Mouse (Mus musculus) CH12.LX (cell line): ENCODE results near the gene Atp5j2. TPM values are rescaled to one million over a fixed set of nuclear protein-coding genes. Genes with fewer than 3 reads are reported as not detected.

Source experiments
- DNase-seq: peaks from one replicate; pipeline ENCODE4 v3.0.0-alpha.2; 2013; ENCODE audit errors: extremely low read depth
- H3K27ac ChIP-seq: 2 replicates; pipeline ENCODE4 v1.5.1; 2012; ENCODE audit warnings: low read depth, mild to moderate bottlenecking, control low read depth, moderate library complexity; ENCODE audit not compliant: insufficient read depth
- H3K27me3 ChIP-seq: replicated peaks from 2 replicates; pipeline ENCODE3; 2012; ENCODE audit warnings: inconsistent platforms
- H3K36me3 ChIP-seq, 2 experiments: replicated peaks in 1 of 2; 2 replicates each; pipeline versions ENCODE3 to v1.6.1; 2012; ENCODE audit warnings: inconsistent platforms in 1 of 2, low read length in 1 of 2, mild to moderate bottlenecking in 1 of 2, mixed read lengths in 1 of 2, moderate library complexity in 1 of 2; ENCODE audit not compliant: control insufficient read depth in 1 of 2, insufficient read depth in 1 of 2
- H3K4me1 ChIP-seq, 2 experiments: 2 replicates each; pipeline ENCODE4 v1.6.1; 2012; ENCODE audit warnings: inconsistent platforms in 1 of 2, moderate library complexity in 1 of 2; ENCODE audit not compliant: insufficient read depth in 2 of 2, control insufficient read depth in 1 of 2
- H3K4me2 ChIP-seq: 2 replicates; pipeline ENCODE4 v1.6.1; 2012; ENCODE audit warnings: low read depth, mild to moderate bottlenecking, control low read depth; ENCODE audit not compliant: poor library complexity, insufficient read depth, severe bottlenecking
- H3K4me3 ChIP-seq, 3 experiments: fragments of 150-350 bp in 1 of 3; sonication (generic) in 1 of 3; replicated peaks in 1 of 3; 2 replicates each; pipeline versions ENCODE3 to v1.5.1; 2011 to 2012; ENCODE audit warnings: low read depth in 2 of 3, low read length in 2 of 3, mild to moderate bottlenecking in 2 of 3, moderate library complexity in 2 of 3, control low read depth in 1 of 3, improper control_type of control experiment in 1 of 3, inconsistent platforms in 1 of 3, mixed read lengths in 1 of 3; ENCODE audit not compliant: poor library complexity in 1 of 3
- H3K79me2 ChIP-seq: replicated peaks from 2 replicates; pipeline ENCODE4 v1.6.1; 2012; ENCODE audit warnings: mild to moderate bottlenecking, moderate library complexity; ENCODE audit not compliant: control insufficient read depth, poor library complexity, insufficient read depth, severe bottlenecking; ENCODE audit errors: extremely low read depth
- H3K9ac ChIP-seq: 2 replicates; pipeline ENCODE4 v1.6.1; 2012; ENCODE audit warnings: low read depth, mild to moderate bottlenecking, control low read depth, moderate library complexity; ENCODE audit not compliant: insufficient read depth
- H3K9me3 ChIP-seq: replicated peaks from 2 replicates; pipeline ENCODE3; 2012; ENCODE audit warnings: low read length, inconsistent platforms, mixed read lengths
- BHLHE40 ChIP-seq: IDR thresholded peaks from 2 replicates; pipeline ENCODE4 v1.6.1; 2011; ENCODE audit warnings: mild to moderate bottlenecking, low read depth, low read length, improper control_type of control experiment
- CHD1 ChIP-seq: IDR thresholded peaks from 2 replicates; pipeline ENCODE4 v1.6.1; 2012; ENCODE audit warnings: low read depth, low read length, improper control_type of control experiment, inconsistent platforms
- CHD2 ChIP-seq: IDR thresholded peaks from 2 replicates; pipeline ENCODE4 v1.6.1; 2011; ENCODE audit warnings: low read length, improper control_type of control experiment
- CTCF ChIP-seq, 2 experiments: IDR thresholded peaks in 1 of 2; conservative IDR thresholded peaks in 1 of 2; 2 replicates each; pipeline ENCODE4 v1.5.1; 2011 to 2012; ENCODE audit warnings: low read depth in 2 of 2, low read length in 2 of 2, improper control_type of control experiment in 1 of 2, inconsistent platforms in 1 of 2, mild to moderate bottlenecking in 1 of 2, moderate library complexity in 1 of 2
- ELF1 ChIP-seq: IDR thresholded peaks from 2 replicates; pipeline ENCODE4 v1.6.1; 2014; ENCODE audit warnings: low read depth, mild to moderate bottlenecking, inconsistent platforms, low read length, improper control_type of control experiment
- EP300 ChIP-seq: IDR thresholded peaks from 2 replicates; pipeline ENCODE4 v1.6.1; 2011; ENCODE audit warnings: low read length, improper control_type of control experiment
- HCFC1 ChIP-seq: IDR thresholded peaks from 2 replicates; pipeline ENCODE4 v1.6.1; 2012; ENCODE audit warnings: low read depth, mild to moderate bottlenecking, inconsistent platforms, low read length, improper control_type of control experiment
- IRF4 ChIP-seq: IDR thresholded peaks from 2 replicates; pipeline ENCODE4 v1.6.1; 2014; ENCODE audit warnings: low read depth, mild to moderate bottlenecking, inconsistent platforms, low read length, improper control_type of control experiment
- JUN ChIP-seq: IDR thresholded peaks from 2 replicates; pipeline ENCODE4 v1.6.1; 2011; ENCODE audit warnings: low read depth, mild to moderate bottlenecking, low read length, improper control_type of control experiment, moderate library complexity; ENCODE audit not compliant: insufficient read depth
- KAT2A ChIP-seq: IDR thresholded peaks from 2 replicates; pipeline ENCODE4 v1.6.1; 2012; ENCODE audit warnings: low read length, improper control_type of control experiment, inconsistent platforms; ENCODE audit not compliant: insufficient replicate concordance
- MAFK ChIP-seq: IDR thresholded peaks from 2 replicates; pipeline ENCODE4 v1.6.1; 2011; ENCODE audit warnings: low read length, improper control_type of control experiment; ENCODE audit not compliant: insufficient replicate concordance
- MAX ChIP-seq: IDR thresholded peaks from 2 replicates; pipeline ENCODE4 v1.6.1; 2011; ENCODE audit warnings: low read length, improper control_type of control experiment
- MAZ ChIP-seq: IDR thresholded peaks from 2 replicates; pipeline ENCODE4 v1.6.1; 2012; ENCODE audit warnings: low read depth, mild to moderate bottlenecking, inconsistent platforms, low read length, improper control_type of control experiment, moderate library complexity
- MEF2A ChIP-seq: IDR thresholded peaks from 2 replicates; pipeline ENCODE4 v1.6.1; 2014; ENCODE audit warnings: low read depth, mild to moderate bottlenecking, inconsistent platforms, low read length, improper control_type of control experiment, borderline replicate concordance
- MXI1 ChIP-seq: IDR thresholded peaks from 2 replicates; pipeline ENCODE4 v1.6.1; 2011; ENCODE audit warnings: mild to moderate bottlenecking, low read depth, low read length, improper control_type of control experiment
- MYC ChIP-seq: IDR thresholded peaks from 2 replicates; pipeline ENCODE4 v1.6.1; 2011; ENCODE audit warnings: low read depth, mild to moderate bottlenecking, improper control_type of control experiment, low read length
- NELFE ChIP-seq: IDR thresholded peaks from 2 replicates; pipeline ENCODE4 v1.6.1; 2011; ENCODE audit warnings: low read depth, low read length, improper control_type of control experiment
- NRF1 ChIP-seq: IDR thresholded peaks from 2 replicates; pipeline ENCODE4 v1.6.1; 2014; ENCODE audit warnings: low read depth, mild to moderate bottlenecking, inconsistent platforms, low read length, improper control_type of control experiment, moderate library complexity
- PAX5 ChIP-seq: IDR thresholded peaks from 2 replicates; pipeline ENCODE4 v1.6.1; 2012; ENCODE audit warnings: low read length, inconsistent platforms, mixed read lengths
- POLR2A ChIP-seq: IDR thresholded peaks from 2 replicates; pipeline ENCODE4 v1.6.1; 2011; ENCODE audit warnings: low read depth, mild to moderate bottlenecking, improper control_type of control experiment, low read length
- RAD21 ChIP-seq: IDR thresholded peaks from 2 replicates; pipeline ENCODE4 v1.6.1; 2011; ENCODE audit warnings: low read depth, mild to moderate bottlenecking, low read length, improper control_type of control experiment, moderate library complexity
- RCOR1 ChIP-seq: conservative IDR thresholded peaks from 2 replicates; pipeline ENCODE4 v1.6.1; 2012; ENCODE audit warnings: low read depth, mild to moderate bottlenecking, inconsistent platforms, low read length, improper control_type of control experiment
- SMC3 ChIP-seq: IDR thresholded peaks from 2 replicates; pipeline ENCODE4 v1.6.1; 2011; ENCODE audit warnings: low read depth, low read length, improper control_type of control experiment
- TBP ChIP-seq: conservative IDR thresholded peaks from 2 replicates; pipeline ENCODE4 v1.6.1; 2011; ENCODE audit warnings: low read depth, low read length, improper control_type of control experiment
- TCF12 ChIP-seq: IDR thresholded peaks from 2 replicates; pipeline ENCODE4 v1.6.1; 2014; ENCODE audit warnings: low read depth, mild to moderate bottlenecking, inconsistent platforms, low read length, improper control_type of control experiment
- UBTF ChIP-seq: IDR thresholded peaks from 2 replicates; pipeline ENCODE4 v1.6.1; 2012; ENCODE audit warnings: low read depth, mild to moderate bottlenecking, inconsistent platforms, low read length, improper control_type of control experiment, moderate library complexity
- USF1 ChIP-seq: IDR thresholded peaks from 2 replicates; pipeline ENCODE4 v1.6.1; 2014; ENCODE audit warnings: low read depth, mild to moderate bottlenecking, inconsistent platforms, low read length, improper control_type of control experiment
- USF2 ChIP-seq: conservative IDR thresholded peaks from 2 replicates; pipeline ENCODE4 v1.6.1; 2011; ENCODE audit warnings: low read depth, low read length, improper control_type of control experiment
- ZC3H11A ChIP-seq: IDR thresholded peaks from 2 replicates; pipeline ENCODE4 v1.6.1; 2012; ENCODE audit warnings: low read depth, mild to moderate bottlenecking, inconsistent platforms, low read length, improper control_type of control experiment
- ZKSCAN1 ChIP-seq: IDR thresholded peaks from 2 replicates; pipeline ENCODE4 v1.6.1; 2012; ENCODE audit warnings: low read depth, inconsistent platforms, low read length, improper control_type of control experiment, borderline replicate concordance
- ZMIZ1 ChIP-seq: IDR thresholded peaks from 2 replicates; pipeline ENCODE4 v1.6.1; 2012; ENCODE audit warnings: low read depth, mild to moderate bottlenecking, inconsistent platforms, low read length, improper control_type of control experiment
- ZNF384 ChIP-seq: IDR thresholded peaks from 2 replicates; pipeline ENCODE4 v1.6.1; 2012; ENCODE audit warnings: low read depth, low read length, improper control_type of control experiment, inconsistent platforms
- dilution Hi-C: fragments of 300-500 bp; cut with MboI; formaldehyde crosslinking; loops from 2 replicates; pipeline ENCODE4 v1.14.3; 2020; ENCODE audit warnings: low sequenced_read_pairs; ENCODE audit not compliant: extremely low pct_unique_long_range_greater_than_20kb, extremely low pct_ligation_motif_present
- in situ Hi-C: fragments of 300-500 bp; cut with MboI; formaldehyde crosslinking; loops from 3 replicates; pipeline ENCODE4 v1.14.3; 2019; ENCODE audit warnings: low sequenced_read_pairs, low pct_ligation_motif_present, low pct_unique_long_range_greater_than_20kb, mixed read lengths
- polyA plus RNA-seq: library from polyadenylated mRNA; unstranded; fragments of >175 nt; gene quantifications from 2 replicates; pipeline ENCODE4 v1.2.1, GENCODE M21; 2012; ENCODE audit warnings: low read depth; ENCODE audit not compliant: insufficient read length
- total RNA-seq, 2 experiments: library from RNA; depleted of rRNA; stranded (reverse); fragments of 300-350 nt in 1 of 2; fragments of >200 nt in 1 of 2; gene quantifications; 2 replicates each; pipeline ENCODE4 v1.2.3; 2012 to 2014

The Atp5j2 gene
- total and polyA plus RNA-seq, 3 experiments, result 202 to 440 (median 327) TPM

DNA sequence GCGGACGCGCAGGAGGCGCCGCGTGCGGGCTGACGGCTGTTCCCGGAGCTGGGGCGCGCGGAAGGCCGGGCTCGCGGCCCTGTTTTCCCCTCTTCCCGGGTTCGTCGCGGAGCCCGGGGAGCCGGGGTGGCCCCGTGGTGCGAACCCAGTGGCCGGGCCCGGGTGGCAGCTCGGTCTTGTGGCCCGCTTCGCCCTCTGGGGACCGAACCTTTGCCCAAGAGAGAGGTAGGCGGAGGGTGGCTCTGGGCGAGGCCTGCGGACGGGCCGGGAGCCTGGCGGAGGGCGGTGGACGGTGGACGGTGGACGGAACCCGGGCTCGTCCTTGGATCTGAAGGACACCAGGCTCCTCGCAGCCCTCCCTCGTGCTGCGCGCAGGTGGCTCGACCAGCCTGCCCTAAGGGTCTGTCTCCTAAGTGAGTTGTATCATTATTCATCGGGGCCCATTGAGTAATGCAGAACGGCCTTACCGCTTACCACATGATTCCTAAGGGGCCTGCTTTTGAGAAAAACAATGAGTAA is 40.1 kb upstream of the Atp5j2 start:
- in situ Hi-C loops (no loop called here), dilution Hi-C loops (no loop called here)
- H3K36me3 ChIP-seq, result peaks cover 32 to 36% of the 10 kb centered on the region in 2 experiments
- peaks cover 0 to 17% of the 10 kb centered on the region in 2 experiments; a peak in 2 of 4 replicates for H3K4me1 ChIP-seq
- H3K4me2 ChIP-seq, result peak overlapping the region; percentile 86
- H3K4me3 ChIP-seq, result peak overlapping the region; percentile 64 to 98 (median 92)
- H3K27me3 ChIP-seq, result no peaks in the 10 kb centered on the region
- H3K9me3 ChIP-seq, result no peaks in the 10 kb centered on the region
- peak overlapping the region; percentile 99 for H3K9ac ChIP-seq
- peaks cover 50% of the 10 kb centered on the region for H3K79me2 ChIP-seq
- peak; percentile 17 for DNase-seq
- TF ChIP-seq UBTF, result peak; percentile 61; the same call in 1 of the 2 replicates
- TF ChIP-seq ZC3H11A, result no peak
- H3K27ac ChIP-seq, result peak overlapping the region; percentile 54

GRCm38 (mm10) chr5:145231367-145231871 is 39.6 kb upstream of the Atp5j2 start, which contains the start of gene Zfp655:
Gene Zfp655 (plus strand): TSS chr5:145231715.
- H3K27me3 ChIP-seq, result no peaks in the 10 kb centered on the region
- peak within 1 kb of the TSS; percentile 99 for H3K9ac ChIP-seq
- in situ Hi-C loops (no loop called here), dilution Hi-C loops (no loop called here)
- peak; percentile 96 for DNase-seq
- H3K4me3 ChIP-seq, result peak within 1 kb of the TSS; percentile 64 to 98 (median 92)
- H3K4me1 ChIP-seq, result peaks cover 0 to 17% of the 10 kb centered on the region in 2 experiments; a peak in 2 of 4 replicates
- H3K27ac ChIP-seq, result peak within 1 kb of the TSS; percentile 54
- H3K79me2 ChIP-seq, result peaks cover 46% of the 10 kb centered on the region
- H3K36me3 ChIP-seq, result peaks cover 29 to 32% of the 10 kb centered on the region in 2 experiments
- no peaks in the 10 kb centered on the region for H3K9me3 ChIP-seq
- peak within 1 kb of the TSS; percentile 86 for H3K4me2 ChIP-seq
- TF ChIP-seq MAX, result peak; percentile 78
- TF ChIP-seq POLR2A, result peak; percentile 96
- no peak for TF ChIP-seq ZC3H11A
- TF ChIP-seq TCF12, result peak; percentile 95
- no peak for TF ChIP-seq SMC3
- TF ChIP-seq HCFC1, result peak; percentile 82
- no peak for TF ChIP-seq MAFK
- peak; percentile 75; the same call in 1 of the 2 replicates for TF ChIP-seq KAT2A
- no peak for TF ChIP-seq ZKSCAN1
- peak; percentile 27; the same call in 1 of the 2 replicates for TF ChIP-seq NRF1
- peak; percentile 76 for TF ChIP-seq ELF1
- 0 out of 2 replicates have a peak, but pooled peaks have one; percentile 11 for TF ChIP-seq USF2
- TF ChIP-seq BHLHE40, result peak; percentile 96
- TF ChIP-seq IRF4, result peak; percentile 61; the same call in 1 of the 2 replicates
- TF ChIP-seq JUN, result no peak
- peak; percentile 63 for TF ChIP-seq USF1
- TF ChIP-seq RCOR1, result no peak; the same call in 1 of the 2 replicates
- TF ChIP-seq MXI1, result peak; percentile 93
- TF ChIP-seq MYC, result peak; percentile 59; the same call in 1 of the 2 replicates
- TF ChIP-seq CHD2, result no peak
- TF ChIP-seq RAD21, result no peak
- TF ChIP-seq MEF2A, result peak; percentile 76
- no peak for TF ChIP-seq EP300
- TF ChIP-seq PAX5, result no peak
- TF ChIP-seq CHD1, result no peak
- peak; percentile 68; the same call in 1 of the 2 replicates for TF ChIP-seq MAZ
- no peak for TF ChIP-seq CTCF (conservative IDR thresholded peaks at IDR 0.05 in 1 of 2, IDR thresholded peaks at IDR 0.05 in 1 of 2; ENCODE audit: low read depth in 2 of 2, low read length in 2 of 2)
- TF ChIP-seq ZNF384, result no peak
- TF ChIP-seq ZMIZ1, result peak; percentile 91
- peak; percentile 80 for TF ChIP-seq TBP
- peak; percentile 95; the same call in 1 of the 2 replicates for TF ChIP-seq NELFE
